Mouse (Mus musculus): ENCODE data around the gene Ifna2. TPM values are rescaled to one million over a fixed set of nuclear protein-coding genes. Genes with fewer than 3 reads are reported as not detected.

The Ifna2 gene
- not detected for total RNA-seq (2021)
- long read RNA-seq, experiment 1, result 0 reads
- long read RNA-seq, experiment 2, result 0 reads

GRCm38 (mm10) chr4:88683812-88684211 lies at the start of gene Ifna2:
Ifna2 (minus strand) TSS chr4:88683912.
- DNase-seq (ENCODE audit: low spot score), result no peak

- DNase-seq (ENCODE audit: low spot score), result peak; percentile 43
Measured at GRCm38 (mm10) chr4:88727324-88727723, 43.6 kb upstream of the Ifna2 start.

GRCm38 (mm10) chr4:88726727-88727126 lies 43.0 kb upstream of the Ifna2 start:
- no peak for DNase-seq (ENCODE audit: low spot score)

- DNase-seq (ENCODE audit: low spot score), result no peak
Measured at GRCm38 (mm10) chr4:88723497-88724090, 39.9 kb upstream of the Ifna2 start.

GRCm38 (mm10) chr4:88721791-88722721 lies 38.3 kb upstream of the Ifna2 start, which contains the start of the genes Gm26566 and Klhl9:
Gm26566 (plus strand) TSS chr4:88721805.
Klhl9 (minus strand) TSS chr4:88722465.
- DNase-seq (ENCODE audit: low spot score), result peak; percentile 90

GRCm38 (mm10) chr4:88718715-88719114 lies 35.0 kb upstream of the Ifna2 start:
- DNase-seq (ENCODE audit: low spot score), result no peak

GRCm38 (mm10) chr4:88715059-88715458 lies 31.3 kb upstream of the Ifna2 start:
- peak; percentile 81 for DNase-seq (ENCODE audit: low spot score)

- no peak for DNase-seq (ENCODE audit: low spot score)
Measured at GRCm38 (mm10) chr4:88714281-88714680, 30.6 kb upstream of the Ifna2 start.

GRCm38 (mm10) chr4:88707128-88707826 lies 23.6 kb upstream of the Ifna2 start:
- DNase-seq (ENCODE audit: low spot score), result no peak

- no peak for DNase-seq (ENCODE audit: low spot score)
Measured at GRCm38 (mm10) chr4:88705924-88706323, 22.2 kb upstream of the Ifna2 start.

GRCm38 (mm10) chr4:88699301-88699700 lies 15.6 kb upstream of the Ifna2 start:
- DNase-seq (ENCODE audit: low spot score), result no peak

GRCm38 (mm10) chr4:88698781-88699180 lies 15.1 kb upstream of the Ifna2 start:
- no peak for DNase-seq (ENCODE audit: low spot score)

- DNase-seq (ENCODE audit: low spot score), result no peak
Measured at GRCm38 (mm10) chr4:88697753-88698152, 14.0 kb upstream of the Ifna2 start.

- no peak for DNase-seq (ENCODE audit: low spot score)
Measured at GRCm38 (mm10) chr4:88697108-88697507, 13.4 kb upstream of the Ifna2 start.

GRCm38 (mm10) chr4:88696237-88696884 lies 12.6 kb upstream of the Ifna2 start:
- DNase-seq (ENCODE audit: low spot score), result peak; percentile 80

- DNase-seq (ENCODE audit: low spot score), result no peak
Measured at GRCm38 (mm10) chr4:88693392-88693791, 9.7 kb upstream of the Ifna2 start.

GRCm38 (mm10) chr4:88692537-88692936 lies 8.8 kb upstream of the Ifna2 start:
- no peak for DNase-seq (ENCODE audit: low spot score)

GRCm38 (mm10) chr4:88691259-88691658 lies 7.5 kb upstream of the Ifna2 start, which contains the start of gene Ifnab:
Ifnab (minus strand) TSS chr4:88691359.
- no peak for DNase-seq (ENCODE audit: low spot score)

- DNase-seq (ENCODE audit: low spot score), result no peak
Measured at GRCm38 (mm10) chr4:88681353-88681752, 2.4 kb downstream of the Ifna2 start.

GRCm38 (mm10) chr4:88680362-88680761 lies 3.4 kb downstream of the Ifna2 start:
- peak; percentile 22 for DNase-seq (ENCODE audit: low spot score)

- DNase-seq (ENCODE audit: low spot score), result no peak
Measured at GRCm38 (mm10) chr4:88676824-88677223, 6.9 kb downstream of the Ifna2 start, which contains the start of gene Ifna16. Ifna16 (minus strand) TSS chr4:88676924.
